Mouse (Mus musculus) urinary bladder, postnatal 4 days (tissue): ENCODE data around the gene Tmem41b.

Experiments used
- DNase-seq, 2 experiments: peaks; one replicate each; pipeline ENCODE4 v3.0.0; 2021 to 2022; ENCODE audit warnings: low spot score in 2 of 2

Gene Tmem41b

DNA sequence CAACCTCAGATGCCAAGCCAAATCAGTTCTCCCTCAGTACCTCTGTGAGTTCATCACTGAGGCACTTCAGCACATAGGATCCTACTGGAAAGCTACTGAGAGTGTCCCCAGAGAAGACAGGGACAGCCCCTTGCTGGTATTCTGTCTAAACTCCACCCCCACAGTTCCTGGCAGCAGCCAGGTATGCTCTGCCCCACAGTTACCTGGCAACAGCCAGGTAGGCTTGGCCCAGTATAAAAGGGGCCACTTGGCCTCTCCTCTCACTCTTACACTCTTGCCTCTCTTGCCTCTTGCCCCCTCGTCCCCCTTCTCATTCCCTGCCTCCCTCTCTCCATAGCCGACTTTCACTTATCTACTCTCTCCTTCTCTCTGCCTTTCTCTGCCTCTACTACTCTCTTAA, 61.8 kb downstream of the Tmem41b start:
- DNase-seq: no peak

DNA sequence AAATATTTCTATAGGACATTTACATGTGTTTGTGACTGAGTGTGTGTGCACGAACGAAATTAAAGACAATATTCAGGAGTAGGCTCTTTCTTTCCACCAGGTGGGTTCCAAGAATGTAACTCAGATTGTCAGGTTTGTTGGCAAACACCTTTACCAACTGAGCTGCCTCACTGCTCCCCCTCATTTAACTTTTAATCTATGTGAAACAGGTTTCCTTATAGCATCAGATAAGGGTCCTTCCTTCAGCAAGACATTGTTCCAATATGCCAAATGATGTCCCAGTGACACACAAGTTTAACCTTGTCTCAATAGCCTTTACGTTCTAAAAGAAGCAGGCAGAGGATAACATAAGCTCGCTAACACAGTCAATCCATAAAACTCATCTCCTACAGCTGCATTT, 63.8 kb downstream of the Tmem41b start:
- DNase-seq: no peak
